Mouse (Mus musculus) E14TG2a.4 (cell line): Measurements from ENCODE around the gene Bmpr1b.

Experiments used
- CTCF ChIP-seq: conservative IDR thresholded peaks from 2 replicates; pipeline ENCODE4 v1.5.1; 2014; ENCODE audit warnings: low read length
- NANOG ChIP-seq: IDR thresholded peaks from 2 replicates; pipeline ENCODE4 v1.6.1; 2014; ENCODE audit warnings: borderline replicate concordance, low read length, mixed read lengths
- POU5F1 ChIP-seq: IDR thresholded peaks from 2 replicates; pipeline ENCODE4 v1.6.1; 2014; ENCODE audit warnings: low read length, borderline replicate concordance

DNA sequence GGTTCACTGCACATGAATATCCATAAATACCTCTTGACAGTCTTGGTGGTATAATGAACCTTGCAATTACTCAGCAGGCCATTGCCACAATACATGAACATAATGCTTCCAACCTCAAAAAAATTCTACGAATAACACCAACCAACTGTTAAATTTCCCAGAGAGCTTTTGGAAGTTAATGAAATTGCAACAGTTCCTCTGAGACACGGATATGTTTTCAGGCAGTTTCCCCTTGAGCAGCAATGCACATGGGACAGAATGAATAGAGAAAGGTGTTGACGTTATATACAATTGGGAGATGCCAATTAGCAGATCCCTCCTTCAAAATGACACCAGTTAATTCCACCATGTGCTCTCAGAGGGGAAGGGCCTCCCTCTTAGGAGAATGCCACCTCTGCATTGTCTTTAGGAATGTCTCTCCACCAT lies 225.9 kb downstream of the Bmpr1b start:
- TF ChIP-seq CTCF (no peak), NANOG (no peak), POU5F1 (no peak)
